Mouse (Mus musculus) liver, embryonic 11.5 days (tissue): Measurements from ENCODE around the gene Rgp1. TPM values are rescaled to one million over a fixed set of nuclear protein-coding genes. Genes with fewer than 3 reads are reported as not detected.

Source experiments
- ATAC-seq: fragments of 200-750 bp; cut with Nextera tagmentation; replicated peaks from 2 replicates; pipeline ENCODE4 v1.8.0; 2017; ENCODE audit warnings: moderate number of reproducible peaks, mild to moderate bottlenecking, moderate TSS enrichment, moderate library complexity; ENCODE audit not compliant: low FRiP score
- DNase-seq: peaks from one replicate; pipeline ENCODE4 v3.0.0-alpha.2; 2017; ENCODE audit warnings: low spot score
- H3K27ac ChIP-seq: fragments of 300-500 bp; sonication (generic); 2 replicates; pipeline ENCODE4 v1.5.1; 2014; ENCODE audit warnings: mild to moderate bottlenecking, low read depth, low read length, control low read depth
- H3K27me3 ChIP-seq: fragments of 300-500 bp; sonication (generic); replicated peaks from 2 replicates; pipeline ENCODE4 v1.6.1; 2014; ENCODE audit warnings: low read length, mixed read lengths; ENCODE audit not compliant: control insufficient read depth, insufficient read depth
- H3K36me3 ChIP-seq: fragments of 300-500 bp; sonication (generic); 2 replicates; pipeline ENCODE4 v1.6.1; 2014; ENCODE audit warnings: mild to moderate bottlenecking, low read length, moderate library complexity, mixed read lengths; ENCODE audit not compliant: control insufficient read depth, insufficient read depth
- H3K4me1 ChIP-seq: fragments of 300-500 bp; sonication (generic); replicated peaks from 2 replicates; pipeline ENCODE4 v1.6.1; 2014; ENCODE audit warnings: low read length, mixed read lengths; ENCODE audit not compliant: control insufficient read depth, insufficient read depth
- H3K4me2 ChIP-seq: fragments of 300-500 bp; sonication (generic); 2 replicates; pipeline ENCODE4 v1.6.1; 2014; ENCODE audit warnings: mild to moderate bottlenecking, control low read depth, moderate library complexity
- H3K4me3 ChIP-seq: fragments of 300-500 bp; sonication (generic); 2 replicates; pipeline ENCODE4 v1.5.1; 2014; ENCODE audit warnings: low read depth, low read length, control low read depth
- H3K9ac ChIP-seq: fragments of 300-500 bp; sonication (generic); 2 replicates; pipeline ENCODE4 v1.6.1; 2014; ENCODE audit warnings: low read depth, low read length, control low read depth
- H3K9me3 ChIP-seq: fragments of 300-500 bp; sonication (generic); 2 replicates; pipeline ENCODE4 v1.6.1; 2016; ENCODE audit warnings: low read length, inconsistent platforms, mixed read lengths; ENCODE audit not compliant: control insufficient read depth
- WGBS: fragments of 180-500 bp; shearing (Covaris S2); extraction: QIAGEN DNeasy Blood & Tissue Kit; methylation state at CpG from one replicate; pipeline ENCODE4 v1.1.7; 2014; 5-methylcytosine and 5-hydroxymethylcytosine counted together
- polyA plus RNA-seq: library from polyadenylated mRNA; unstranded; fragments of >200 nt; fragmentation: Nextera tagmentation; extraction: Ambion mirVana; gene quantifications from 2 replicates; pipeline ENCODE4 v1.2.1, GENCODE M21; 2014

Rgp1 gene
- polyA plus RNA-seq, 1 experiment from 2014 or later: 22.9 TPM

DNA sequence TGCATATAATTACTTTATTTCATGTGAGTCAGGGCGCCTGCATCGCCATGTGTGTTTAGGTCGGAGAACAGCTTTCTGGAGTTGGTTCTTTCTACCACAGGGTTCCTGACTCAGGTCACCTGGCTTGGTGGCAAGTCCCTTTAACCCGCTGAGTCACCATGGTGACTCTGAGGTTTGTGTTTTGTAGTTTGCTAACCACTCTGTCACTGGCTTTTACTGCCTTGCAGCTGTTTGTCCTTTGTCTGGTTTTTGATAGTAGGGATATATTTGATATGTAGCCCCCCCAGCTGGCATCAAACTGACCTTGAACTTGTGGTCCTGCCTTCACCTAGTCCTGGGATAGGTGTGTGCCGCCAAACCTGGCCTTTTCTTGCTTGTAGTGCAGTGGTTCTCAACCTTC is 3.7 kb downstream of the Rgp1 start:
- H3K27ac ChIP-seq: no peak overlapping the region
- DNase-seq: no peak
- H3K27me3 ChIP-seq: no peaks in the 10 kb centered on the region
- ATAC-seq: no peak
- no peaks in the 10 kb centered on the region for H3K9me3 ChIP-seq
- peaks cover 18% of the 10 kb centered on the region for H3K36me3 ChIP-seq
- peaks cover 18% of the 10 kb centered on the region for H3K4me1 ChIP-seq
- no peak overlapping the region for H3K9ac ChIP-seq
- no peak overlapping the region for H3K4me2 ChIP-seq
- WGBS: 79% methylated on average over 5 of the region's 5 CpGs
- no peak overlapping the region for H3K4me3 ChIP-seq

DNA sequence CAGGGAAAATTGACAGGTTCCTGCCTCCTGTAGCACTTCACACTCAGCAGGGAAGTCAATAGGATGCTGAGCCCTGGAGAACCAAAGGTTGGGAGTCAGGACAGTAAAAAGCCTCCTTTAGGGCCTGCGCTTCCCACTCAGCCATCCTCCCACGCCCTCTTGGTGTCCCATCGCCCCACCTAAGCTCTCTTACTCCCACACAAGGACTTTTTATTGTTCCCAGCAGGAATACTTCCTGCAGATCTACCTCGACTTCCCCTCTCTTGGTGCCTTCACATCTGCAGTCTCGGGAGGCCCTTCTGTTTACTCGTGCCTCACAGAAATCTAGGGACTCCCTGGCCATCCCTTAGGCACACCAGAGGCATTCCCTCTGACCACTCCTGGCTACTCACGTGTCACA is 4.9 kb downstream of the Rgp1 start:
- 78% methylated on average over 7 of the region's 7 CpGs for WGBS
- H3K9me3 ChIP-seq: no peaks in the 10 kb centered on the region

DNA sequence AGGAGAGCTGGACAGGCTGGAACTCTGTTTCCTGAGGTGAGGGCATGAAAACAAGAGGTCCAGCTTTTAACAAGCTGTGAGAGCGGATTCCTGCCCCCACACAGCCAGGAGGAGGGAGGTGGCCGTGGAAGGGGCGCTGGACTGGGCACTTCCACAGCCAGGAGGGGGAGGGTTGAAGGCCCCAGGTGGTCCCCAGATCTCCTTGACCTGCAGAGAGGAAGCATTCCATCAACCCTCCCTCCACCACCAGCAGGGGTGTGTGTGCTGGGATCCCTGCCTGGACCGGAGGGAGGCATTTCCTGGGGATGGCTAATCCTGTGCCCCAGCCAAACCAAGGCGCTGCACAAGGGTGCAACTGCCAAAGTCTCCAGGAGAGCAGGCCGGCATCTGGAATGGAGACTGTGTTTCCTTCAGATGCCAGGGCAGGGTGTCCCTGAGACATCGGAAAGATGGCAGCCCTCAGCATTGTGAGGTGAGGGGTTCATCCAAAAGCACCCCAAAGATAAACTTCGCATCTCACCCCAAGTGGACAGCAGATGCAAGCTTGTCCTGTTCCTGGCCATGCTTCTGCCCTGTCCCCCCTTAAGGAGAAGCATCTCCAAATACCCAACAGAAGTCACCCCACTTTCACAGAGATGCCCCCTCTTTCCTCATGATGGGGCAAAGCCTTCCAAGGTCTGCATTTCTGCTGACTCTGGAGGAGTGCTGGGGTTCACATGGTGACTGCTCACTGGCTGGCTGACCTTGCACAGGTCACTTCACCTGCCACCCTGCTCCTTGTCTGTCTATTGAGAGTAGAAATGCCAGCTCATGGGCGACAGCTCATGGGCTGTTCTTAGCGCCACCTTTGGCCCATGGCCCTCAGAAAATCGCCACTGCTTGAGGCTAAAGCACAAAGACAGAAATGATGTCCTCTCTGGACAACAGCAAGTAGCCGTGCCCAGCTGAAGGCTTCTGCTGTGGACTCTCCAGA is 6.2 kb downstream of the Rgp1 start, which contains the start of gene Msmp:
Gene Msmp, minus strand, starts transcription at position 51 of the 973 bp plus-strand sequence.
- Histone ChIP-seq H3K4me3 (no peak within 1 kb of the TSS), H3K36me3 (peaks cover 18% of the 10 kb centered on the region), H3K27me3 (no peaks in the 10 kb centered on the region), H3K9me3 (no peaks in the 10 kb centered on the region), H3K4me2 (no peak within 1 kb of the TSS), H3K27ac (no peak within 1 kb of the TSS), H3K4me1 (peaks cover 18% of the 10 kb centered on the region), H3K9ac (no peak within 1 kb of the TSS)
- WGBS: 69% methylated on average over 12 of the region's 12 CpGs
- DNase-seq (no peak), ATAC-seq (no peak)

More for the DNA sequence above, 4.9 kb downstream of the Rgp1 start:
- Histone ChIP-seq H3K4me3 (no peak overlapping the region), H3K4me1 (peaks cover 21% of the 10 kb centered on the region), H3K9ac (no peak overlapping the region), H3K4me2 (no peak overlapping the region), H3K27ac (no peak overlapping the region), H3K36me3 (peaks cover 18% of the 10 kb centered on the region), H3K27me3 (no peaks in the 10 kb centered on the region)
- DNase-seq: no peak
- no peak for ATAC-seq

DNA sequence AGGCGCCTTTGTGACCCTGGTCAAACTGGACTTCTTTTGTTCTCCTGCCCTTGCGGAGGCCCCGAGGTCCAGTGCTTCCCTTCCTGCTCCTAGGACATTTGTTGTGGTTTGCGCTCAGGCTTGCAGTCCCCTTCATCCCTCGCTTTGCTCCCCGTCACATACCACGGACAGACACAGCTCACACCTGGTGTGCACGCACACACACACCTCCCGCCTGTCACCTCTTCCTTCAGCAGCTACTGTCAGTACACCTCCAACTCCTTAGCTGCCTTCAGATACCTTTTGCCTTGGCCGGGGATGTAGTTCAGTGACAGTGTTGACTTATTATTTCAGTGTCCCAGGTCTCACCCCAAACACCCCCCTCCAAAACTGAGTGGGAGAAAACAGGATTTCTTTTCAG is 7.2 kb downstream of the Rgp1 start:
- no peak overlapping the region for H3K27ac ChIP-seq
- no peak for DNase-seq

DNA sequence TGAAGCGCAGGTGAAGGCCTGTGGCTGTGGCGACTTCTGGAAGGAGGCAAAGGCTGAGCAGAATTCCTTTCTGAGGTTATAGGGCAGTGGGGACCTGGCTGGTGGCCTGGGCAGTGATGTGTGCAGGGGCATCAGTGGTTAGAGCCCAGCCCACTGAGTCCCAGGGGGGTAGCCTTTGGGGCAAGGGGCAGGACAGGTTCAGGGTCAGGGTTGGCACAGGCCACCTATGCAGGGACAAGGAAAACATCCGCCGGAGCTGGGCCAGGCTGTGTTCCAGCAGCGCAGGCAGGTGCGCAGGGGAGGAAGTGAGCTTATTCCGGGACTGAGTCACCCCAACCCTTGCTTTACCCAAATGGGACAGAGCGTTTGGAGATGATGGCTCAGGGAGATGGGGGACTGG is 7.9 kb downstream of the Rgp1 start:
- Histone ChIP-seq H3K9ac (no peak overlapping the region), H3K9me3 (no peaks in the 10 kb centered on the region), H3K27me3 (no peaks in the 10 kb centered on the region), H3K27ac (no peak overlapping the region), H3K4me2 (no peak overlapping the region), H3K36me3 (peaks cover 16% of the 10 kb centered on the region), H3K4me1 (peaks cover 12% of the 10 kb centered on the region), H3K4me3 (no peak overlapping the region)
- ATAC-seq (no peak), DNase-seq (no peak)
- 74% methylated on average over 8 of the region's 8 CpGs for WGBS

More for the DNA sequence above, 7.2 kb downstream of the Rgp1 start:
- no peak for ATAC-seq
- no peak overlapping the region for H3K9ac ChIP-seq
- no peak overlapping the region for H3K4me2 ChIP-seq
- no peaks in the 10 kb centered on the region for H3K27me3 ChIP-seq
- no peaks in the 10 kb centered on the region for H3K9me3 ChIP-seq
- H3K4me3 ChIP-seq: no peak overlapping the region
- WGBS: 60% methylated on average over 9 of the region's 10 CpGs
- peaks cover 12% of the 10 kb centered on the region for H3K4me1 ChIP-seq
- H3K36me3 ChIP-seq: peaks cover 18% of the 10 kb centered on the region

DNA sequence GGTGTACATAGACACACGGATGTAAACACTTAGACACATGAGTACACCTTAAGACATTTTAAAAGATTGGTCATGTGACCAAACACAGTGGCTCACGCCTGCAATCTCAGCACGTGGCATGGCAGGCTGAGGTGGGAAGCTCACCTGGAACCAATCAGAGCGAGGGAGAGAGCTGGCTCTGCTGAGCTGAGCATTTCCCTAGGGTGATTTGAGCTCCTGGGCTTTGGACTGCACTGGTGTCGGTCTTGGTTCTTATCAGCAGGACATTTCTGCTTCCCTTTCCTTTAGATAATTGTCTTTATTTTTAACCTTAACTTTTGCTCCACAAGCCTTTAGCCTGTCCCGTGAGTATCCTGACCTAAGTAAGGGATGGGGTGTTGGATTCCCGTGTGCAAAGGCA is 9.2 kb downstream of the Rgp1 start:
- H3K9me3 ChIP-seq: no peaks in the 10 kb centered on the region
- no peak overlapping the region for H3K27ac ChIP-seq
- H3K4me1 ChIP-seq: peaks cover 12% of the 10 kb centered on the region
- peaks cover 8% of the 10 kb centered on the region for H3K36me3 ChIP-seq
- DNase-seq: no peak
- H3K27me3 ChIP-seq: no peaks in the 10 kb centered on the region; the same call in 1 of the 2 replicates
- H3K4me3 ChIP-seq: no peak overlapping the region
- WGBS: 31% methylated on average over 7 of the region's 7 CpGs
- H3K4me2 ChIP-seq: peak overlapping the region; percentile 25; the same call in 1 of the 2 replicates
- H3K9ac ChIP-seq: no peak overlapping the region
- no peak; the same call in 1 of the 2 replicates for ATAC-seq

DNA sequence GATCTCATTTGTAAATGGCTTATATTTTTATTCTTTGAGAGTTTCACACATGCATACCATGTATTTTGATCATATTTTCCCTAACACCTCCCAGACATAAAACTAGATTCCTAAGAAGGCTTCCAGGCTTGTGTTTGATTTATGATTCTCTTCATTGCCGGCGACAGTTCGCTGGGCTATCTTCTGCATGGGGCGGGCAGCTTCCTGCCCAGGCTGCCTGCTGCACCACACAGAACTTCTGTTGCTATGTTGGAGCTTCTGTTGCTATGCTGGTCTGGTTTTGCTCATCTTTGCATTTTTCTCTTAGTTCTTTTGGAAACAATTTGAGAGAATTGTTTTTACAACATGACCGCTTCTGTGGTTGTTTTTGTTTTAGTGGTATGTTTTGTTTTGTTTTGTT is 13.0 kb downstream of the Rgp1 start:
- Histone ChIP-seq H3K4me3 (no peak overlapping the region), H3K36me3 (no peaks in the 10 kb centered on the region), H3K9ac (no peak overlapping the region), H3K4me2 (no peak overlapping the region), H3K4me1 (peaks cover 9% of the 10 kb centered on the region), H3K9me3 (no peaks in the 10 kb centered on the region), H3K27ac (no peak overlapping the region), H3K27me3 (no peaks in the 10 kb centered on the region; the same call in 1 of the 2 replicates)
- no peak for ATAC-seq
- WGBS: 53% methylated on average over 5 of the region's 5 CpGs
- DNase-seq: peak; percentile 25

DNA sequence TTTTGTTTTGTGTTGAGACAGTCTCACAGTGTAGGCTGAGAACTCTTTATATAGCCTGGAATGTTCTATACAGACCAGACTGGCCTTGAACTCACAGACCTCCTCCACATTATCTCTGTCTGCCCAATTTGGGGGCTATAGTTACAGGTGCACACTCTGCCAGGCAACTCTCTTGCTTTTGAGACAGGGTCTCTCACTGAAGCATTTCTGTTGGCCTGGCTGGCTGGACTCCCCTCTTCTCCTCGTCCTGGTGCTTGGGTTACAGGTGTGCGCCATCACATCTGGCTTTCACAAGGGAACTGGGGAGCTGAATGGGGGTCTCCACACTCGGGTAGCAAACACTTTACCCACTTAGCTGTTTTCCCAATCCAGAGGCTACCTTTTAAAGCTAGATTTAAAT is 13.4 kb downstream of the Rgp1 start:
- H3K27me3 ChIP-seq: no peaks in the 10 kb centered on the region; the same call in 1 of the 2 replicates
- H3K4me3 ChIP-seq: no peak overlapping the region
- peaks cover 9% of the 10 kb centered on the region for H3K4me1 ChIP-seq
- no peak overlapping the region for H3K27ac ChIP-seq
- 72% methylated on average over 3 of the region's 3 CpGs for WGBS
- no peaks in the 10 kb centered on the region for H3K9me3 ChIP-seq
- H3K4me2 ChIP-seq: no peak overlapping the region
- DNase-seq (peak; percentile 22), ATAC-seq (no peak)
- no peak overlapping the region for H3K9ac ChIP-seq
- H3K36me3 ChIP-seq: no peaks in the 10 kb centered on the region

DNA sequence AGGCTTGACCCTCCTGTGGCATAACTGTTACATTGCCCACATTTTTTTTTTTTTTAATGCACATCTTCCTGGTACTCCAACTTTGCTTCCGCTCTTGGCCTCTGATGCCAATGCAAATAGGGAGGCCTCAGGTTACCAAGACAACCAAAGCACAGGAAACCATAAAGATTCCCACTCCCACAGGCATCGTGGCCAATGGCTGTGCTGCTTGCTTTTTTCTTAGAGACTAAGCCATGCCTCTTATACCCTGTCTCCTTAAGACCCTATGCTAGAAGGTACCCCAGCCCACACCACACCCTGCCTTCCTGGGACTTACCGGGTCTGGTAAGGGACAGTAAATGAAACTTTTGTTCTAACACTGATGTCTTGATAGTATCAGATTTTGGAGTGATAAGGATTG is 14.9 kb downstream of the Rgp1 start:
- no peaks in the 10 kb centered on the region; the same call in 1 of the 2 replicates for H3K27me3 ChIP-seq
- DNase-seq: no peak
- no peak overlapping the region for H3K4me2 ChIP-seq
- H3K4me1 ChIP-seq: peaks cover 3% of the 10 kb centered on the region
- no peaks in the 10 kb centered on the region for H3K36me3 ChIP-seq
- ATAC-seq: no peak
- H3K27ac ChIP-seq: no peak overlapping the region
- no peak overlapping the region for H3K4me3 ChIP-seq
- no peak overlapping the region for H3K9ac ChIP-seq
- WGBS: 54% methylated on average over 3 of the region's 3 CpGs
- H3K9me3 ChIP-seq: no peaks in the 10 kb centered on the region
